Mouse (Mus musculus) E14TG2a.4 (cell line): ENCODE data around the gene Slc17a3.

Source experiments
- CTCF ChIP-seq: conservative IDR thresholded peaks from 2 replicates; pipeline ENCODE4 v1.5.1; 2014; ENCODE audit warnings: low read length
- NANOG ChIP-seq: IDR thresholded peaks from 2 replicates; pipeline ENCODE4 v1.6.1; 2014; ENCODE audit warnings: borderline replicate concordance, low read length, mixed read lengths

- TF ChIP-seq CTCF, result no peak
- TF ChIP-seq NANOG, result no peak
These were observed 39.8 kb upstream of the Slc17a3 start for GRCm38 (mm10) chr13:23799405-23799804.
